Mouse (Mus musculus) layer of hippocampus, postnatal 10 days (tissue): Measurements from ENCODE around the gene Stk11. TPM values are rescaled to one million over a fixed set of nuclear protein-coding genes. Genes with fewer than 3 reads are reported as not detected.
A peak's percentile ranks its signal among the peaks of the same experiment; 100 is the strongest.
"Not testable (repeated sequence)": the region's sequence is repeated elsewhere in the genome, so short reads cannot be mapped to it uniquely, and the experiment has no call there.

ENCODE experiments used
- DNase-seq, 2 experiments: peaks; one replicate each; pipeline ENCODE4 v3.0.0; 2021; ENCODE audit warnings: low spot score in 2 of 2
- total RNA-seq, 2 experiments: library from RNA; stranded (reverse); gene quantifications; 2 replicates each; pipeline ENCODE4 v1.2.3; 2021

Stk11 gene
- total RNA-seq, 2 experiments from 2014 or later = 77.1 to 88.3 TPM

- DNase-seq = peak in 1 of 2 experiments; percentile 49
These were observed 39.7 kb downstream of the Stk11 start for GRCm38 (mm10) chr10:80155277-80155676.

GRCm38 (mm10) chr10:80156002-80156751 lies 40.6 kb downstream of the Stk11 start:
- peak in 1 of 2 experiments; percentile 35 for DNase-seq

- DNase-seq = peak in 1 of 2 experiments; percentile 54
These were observed 41.1 kb downstream of the Stk11 start for GRCm38 (mm10) chr10:80156752-80157053.

- peak in 1 of 2 experiments; percentile 50 for DNase-seq
These were observed 41.7 kb downstream of the Stk11 start for GRCm38 (mm10) chr10:80157141-80157929.

- DNase-seq = peak in 1 of 2 experiments; percentile 65
These were observed 42.8 kb downstream of the Stk11 start for GRCm38 (mm10) chr10:80158307-80158986.

GRCm38 (mm10) chr10:80159021-80159560 lies 43.5 kb downstream of the Stk11 start:
- DNase-seq = peak in 1 of 2 experiments; percentile 68

GRCm38 (mm10) chr10:80159561-80160454 lies 44.2 kb downstream of the Stk11 start:
- DNase-seq = peak; percentile 100

- DNase-seq = peak; percentile 71 to 75
These were observed 45.1 kb downstream of the Stk11 start for GRCm38 (mm10) chr10:80160455-80161371.

GRCm38 (mm10) chr10:80161522-80162242 lies 46.1 kb downstream of the Stk11 start:
- DNase-seq = no peak

- DNase-seq = no peak
These were observed 46.6 kb downstream of the Stk11 start for GRCm38 (mm10) chr10:80162243-80162608.

GRCm38 (mm10) chr10:80162716-80163299 lies 47.2 kb downstream of the Stk11 start:
- DNase-seq = no peak

GRCm38 (mm10) chr10:80163721-80164120 lies 48.1 kb downstream of the Stk11 start:
- DNase-seq = no peak

- DNase-seq = peak in 1 of 2 experiments; percentile 57
These were observed 48.8 kb downstream of the Stk11 start for GRCm38 (mm10) chr10:80164161-80164997.

GRCm38 (mm10) chr10:80164998-80165344 lies 49.4 kb downstream of the Stk11 start:
- peak; percentile 98 for DNase-seq

GRCm38 (mm10) chr10:80165392-80166128 lies 50.0 kb downstream of the Stk11 start, which contains the start of gene Cirbp:
Cirbp (plus strand) TSS chr10:80165985.
- peak in 1 of 2 experiments; percentile 51 for DNase-seq

- DNase-seq = not testable (repeated sequence)
These were observed 50.5 kb downstream of the Stk11 start for GRCm38 (mm10) chr10:80166136-80166535.
